Mouse (Mus musculus) kidney, adult 2 months (tissue): ENCODE results near the gene Vmn1r205. TPM values are rescaled to one million over a fixed set of nuclear protein-coding genes. Genes with fewer than 3 reads are reported as not detected.
"Not testable (repeated sequence)": the region's sequence is repeated elsewhere in the genome, so short reads cannot be mapped to it uniquely, and the experiment has no call there.

ENCODE experiments used
- DNase-seq: peaks from one replicate; pipeline ENCODE4 v3.0.0; 2021
- H3K27ac ChIP-seq: fragments of 200-500 bp; 2 replicates; pipeline ENCODE4 v1.5.1; 2012; ENCODE audit warnings: low read depth, low read length, control low read depth, inconsistent platforms; ENCODE audit not compliant: insufficient read depth
- H3K27me3 ChIP-seq: fragments of 200-500 bp; replicated peaks from 2 replicates; pipeline ENCODE4 v1.6.1; 2012; ENCODE audit warnings: mild to moderate bottlenecking, moderate library complexity, low read length, inconsistent platforms; ENCODE audit not compliant: control insufficient read depth, insufficient read depth
- H3K36me3 ChIP-seq: fragments of 200-500 bp; 2 replicates; pipeline ENCODE4 v1.6.1; 2012; ENCODE audit warnings: mild to moderate bottlenecking, moderate library complexity, low read length, inconsistent platforms; ENCODE audit not compliant: control insufficient read depth, insufficient read depth
- H3K4me1 ChIP-seq: fragments of 200-500 bp; 2 replicates; pipeline ENCODE4 v1.6.1; 2011; ENCODE audit warnings: low read length; ENCODE audit not compliant: control insufficient read depth, insufficient read depth
- H3K4me3 ChIP-seq: fragments of 200-500 bp; 2 replicates; pipeline ENCODE4 v1.5.1; 2011; ENCODE audit warnings: mild to moderate bottlenecking, low read depth, low read length, control low read depth; ENCODE audit not compliant: insufficient read depth
- CTCF ChIP-seq: fragments of 200-500 bp; conservative IDR thresholded peaks from 2 replicates; pipeline ENCODE4 v1.5.1; 2011; ENCODE audit warnings: low read depth, mild to moderate bottlenecking, control low read depth, low read length, moderate library complexity, mixed read lengths; ENCODE audit not compliant: insufficient read depth, insufficient read length
- POLR2A ChIP-seq: fragments of 200-500 bp; IDR thresholded peaks from one replicate; pipeline ENCODE4 v1.6.1; 2011; ENCODE audit warnings: low read depth, low read length, control low read depth
- WGBS: fragments of 180-500 bp; shearing (Covaris S2); methylation state at CpG from one replicate; pipeline ENCODE4 v1.1.7; 2018; 5-methylcytosine and 5-hydroxymethylcytosine counted together
- polyA plus RNA-seq: library from polyadenylated mRNA; depleted of rRNA; stranded (reverse); fragments of >200 nt; gene quantifications from 2 replicates; pipeline ENCODE4 v1.2.3, GENCODE M21; 2012; rRNA removed

The Vmn1r205 gene
- polyA plus RNA-seq: not detected in 2 replicates

DNA sequence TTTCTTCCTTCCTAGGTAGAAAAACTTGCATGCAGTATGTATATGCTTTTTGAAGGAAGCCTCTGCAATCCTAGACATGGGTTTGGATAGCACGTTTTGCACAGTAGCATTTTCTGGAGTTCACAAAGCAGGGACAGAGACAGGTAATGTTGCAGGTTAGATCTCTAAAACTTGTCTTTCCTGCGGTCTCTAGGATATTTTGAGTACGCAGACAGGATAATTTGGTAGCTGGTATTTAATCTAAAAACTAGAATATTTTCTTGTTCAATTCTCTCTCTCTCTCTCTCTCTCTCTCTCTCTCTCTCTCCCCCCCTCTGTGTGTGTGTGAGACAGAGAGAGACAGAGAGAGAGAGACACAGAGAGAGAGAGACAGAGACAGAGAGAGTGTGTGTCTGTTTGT, at the start of gene Vmn1r205:
TSS of gene Vmn1r205 (minus strand) at position 101 of the 400 bp plus-strand sequence.
- H3K36me3 ChIP-seq: no peaks in the 10 kb centered on the region

DNA sequence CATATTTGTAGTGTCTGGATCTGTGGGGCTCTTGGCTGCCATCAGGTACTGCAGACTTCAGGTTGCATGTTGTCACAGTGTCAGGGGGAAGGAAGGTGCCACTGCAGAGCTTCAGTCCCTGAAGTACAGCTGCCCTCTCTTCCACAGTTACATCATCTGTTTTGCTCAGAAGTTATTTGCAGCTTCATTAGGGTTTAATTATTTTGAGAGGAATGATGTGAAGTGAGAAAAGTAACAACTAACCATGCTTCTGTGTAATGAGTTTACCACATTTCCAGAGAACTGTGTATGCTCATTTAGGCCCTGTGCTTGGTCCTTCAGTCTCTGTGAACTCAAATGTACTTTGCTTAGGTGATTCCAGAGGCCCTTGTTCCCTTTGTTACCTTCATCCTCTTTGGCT, 31.4 kb upstream of the Vmn1r205 start, which contains the start of gene Vmn1r206:
TSS of gene Vmn1r206 (minus strand) at position 101 of the 400 bp plus-strand sequence.
- not testable (repeated sequence) for H3K36me3 ChIP-seq, DNase-seq, H3K4me1 ChIP-seq, H3K27ac ChIP-seq, H3K27me3 ChIP-seq, H3K4me3 ChIP-seq

More for the DNA sequence above, at the start of gene Vmn1r205:
- TF ChIP-seq POLR2A (no peak), CTCF (no peak)
- no peak for DNase-seq
- Histone ChIP-seq H3K4me3 (no peak within 1 kb of the TSS), H3K4me1 (no peaks in the 10 kb centered on the region), H3K27ac (no peak within 1 kb of the TSS), H3K27me3 (no peaks in the 10 kb centered on the region)
- 80% methylated on average over 3 of the region's 3 CpGs for whole genome bisulfite sequencing

DNA sequence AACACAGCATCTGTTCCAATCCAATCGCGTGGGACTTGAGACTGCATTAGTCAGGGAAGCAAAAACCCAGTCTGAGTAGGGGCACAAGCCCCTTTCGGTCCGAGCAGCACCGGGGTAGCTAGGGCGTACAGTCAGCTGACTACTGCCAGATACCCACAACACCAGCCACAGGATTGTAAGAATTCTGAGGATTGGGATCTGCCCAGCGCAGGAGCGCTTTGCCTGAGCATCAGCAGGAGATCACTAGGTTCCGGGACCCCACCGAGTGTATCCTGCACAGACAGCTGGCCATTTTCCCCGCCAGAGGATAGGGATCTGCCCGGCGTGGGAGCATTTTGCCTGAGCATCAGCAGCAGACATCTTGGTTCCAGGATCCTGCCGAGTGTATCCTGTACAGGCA, 9.5 kb downstream of the Vmn1r205 start:
- H3K4me3 ChIP-seq, H3K27me3 ChIP-seq, H3K27ac ChIP-seq, H3K36me3 ChIP-seq, DNase-seq, H3K4me1 ChIP-seq: not testable (repeated sequence)
- 78% methylated on average over 14 of the region's 14 CpGs for WGBS

DNA sequence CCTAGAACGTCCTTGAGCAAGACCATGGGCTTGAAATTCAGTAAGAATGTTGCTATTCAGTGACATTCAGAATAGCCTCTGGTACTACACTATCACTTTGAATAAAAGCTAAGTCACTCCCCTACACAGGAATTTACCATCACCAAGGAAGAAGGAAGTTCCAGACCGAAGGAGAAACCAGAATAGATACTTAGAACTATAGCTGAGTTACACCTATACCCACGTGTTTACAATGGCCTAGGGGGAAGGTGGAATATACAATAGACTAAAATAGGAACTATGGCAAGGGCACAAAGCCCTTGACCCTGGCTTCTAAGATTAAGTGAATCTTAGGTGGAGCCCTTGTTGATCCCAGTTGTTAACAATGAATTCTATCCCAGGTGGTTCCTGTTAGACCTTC, 17.9 kb downstream of the Vmn1r205 start:
- not testable (repeated sequence) for H3K36me3 ChIP-seq, DNase-seq, H3K27me3 ChIP-seq, H3K27ac ChIP-seq, H3K4me1 ChIP-seq, H3K4me3 ChIP-seq
- WGBS: 77% methylated on average over 3 of the region's 3 CpGs

DNA sequence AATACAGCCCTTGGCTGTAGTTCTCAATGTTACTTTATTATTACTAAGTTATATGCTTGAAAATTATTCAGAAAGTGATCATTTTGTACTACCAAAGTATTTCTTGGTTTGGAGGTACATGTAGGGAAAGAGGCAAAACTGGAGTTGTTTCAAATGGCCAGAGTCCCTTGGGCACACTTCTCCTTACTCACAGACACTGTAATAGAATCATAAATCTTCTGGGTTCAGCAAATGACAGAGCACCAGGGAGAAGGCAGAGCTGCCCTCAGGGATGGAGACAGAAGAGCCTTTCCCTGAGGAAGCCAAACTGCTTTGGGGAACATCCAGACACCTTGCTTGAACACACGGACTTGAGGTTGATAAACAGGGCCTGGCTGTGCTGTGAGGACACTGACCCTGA, 39.9 kb downstream of the Vmn1r205 start, which contains the start of gene Vmn1r204:
TSS of gene Vmn1r204 (plus strand) at position 301 of the 400 bp plus-strand sequence.
- WGBS: 60% methylated on average over 1 of the region's 1 CpGs
- not testable (repeated sequence) for DNase-seq, H3K4me1 ChIP-seq, H3K36me3 ChIP-seq, H3K27ac ChIP-seq, H3K27me3 ChIP-seq, H3K4me3 ChIP-seq

Other genes with a start within 250 kb of the Vmn1r205 start
- gene Vmn1r198, start 242.6 kb downstream of the Vmn1r205 start, polyA plus RNA-seq: not detected in 2 replicates
- gene Vmn1r199, start 213.2 kb downstream of the Vmn1r205 start, polyA plus RNA-seq: not detected in 2 replicates
- gene Vmn1r200, start 202.6 kb downstream of the Vmn1r205 start, polyA plus RNA-seq: not detected in 2 replicates
- not detected in 2 replicates for gene Vmn1r201, start 121.1 kb downstream of the Vmn1r205 start, polyA plus RNA-seq
- gene Vmn1r202, start 87.6 kb downstream of the Vmn1r205 start, polyA plus RNA-seq: not detected in 2 replicates
- not detected in 2 replicates for gene Vmn1r203, start 74.9 kb downstream of the Vmn1r205 start, polyA plus RNA-seq
- gene Vmn1r204, start 39.8 kb downstream of the Vmn1r205 start, polyA plus RNA-seq: not detected in 2 replicates
- not detected in 2 replicates for gene Vmn1r206, start 31.3 kb upstream of the Vmn1r205 start, polyA plus RNA-seq
- gene Vmn1r207-ps, start 136.6 kb upstream of the Vmn1r205 start, polyA plus RNA-seq: not detected in 2 replicates
- not detected in 2 replicates for gene Vmn1r208, start 184.4 kb upstream of the Vmn1r205 start, polyA plus RNA-seq
- gene Vmn1r209, start 216.7 kb upstream of the Vmn1r205 start, polyA plus RNA-seq: not detected in 2 replicates
- not detected in 2 replicates for gene Vmn1r210, start 238.3 kb upstream of the Vmn1r205 start, polyA plus RNA-seq